In genomic region chr19:32529252-32529942, GRCm38 (mm10) we compare ENCODE assay signal across 12 mouse cellular contexts.
"Had no signal": no experiment of that assay in that cellular context is flagged by ENCODE, and none has a peak within 500 bp of the region (broad histone marks: within the 10 kb centered on the region; RNA-seq: fewer than 3 reads in every experiment).

No protein-coding gene starts in this region.

- H3K9ac ChIP-seq: limb, embryonic 13.5 days; liver, embryonic 13.5 days; neural tube, embryonic 15.5 days had no signal

- DNase-seq: kidney, adult 8-10 months; kidney, postnatal 4 days; left cerebral cortex, postnatal 4 days; liver, embryonic 13.5 days; lung, adult 18-20 months; thymus, adult 2 months; thymus, postnatal 25 days had no signal

- H3K4me3 ChIP-seq: layer of hippocampus, adult 2 months; limb, embryonic 13.5 days; liver, embryonic 13.5 days; myocyte; neural tube, embryonic 15.5 days had no signal

- H3K27ac ChIP-seq: kidney, postnatal 0 days; layer of hippocampus, adult 2 months; limb, embryonic 13.5 days; liver, embryonic 13.5 days; neural tube, embryonic 15.5 days had no signal

- H3K4me2 ChIP-seq: limb, embryonic 13.5 days; liver, embryonic 13.5 days; neural tube, embryonic 15.5 days had no signal

- H3K9me3 ChIP-seq: limb, embryonic 13.5 days; liver, embryonic 13.5 days; neural tube, embryonic 15.5 days had no signal

- H3K36me3 ChIP-seq: limb, embryonic 13.5 days; liver, embryonic 13.5 days; neural tube, embryonic 15.5 days had no signal

- H3K4me1 ChIP-seq: neural tube, embryonic 15.5 days had no signal

- H3K27me3 ChIP-seq: limb, embryonic 13.5 days; liver, embryonic 13.5 days; neural tube, embryonic 15.5 days had no signal
